Mouse (Mus musculus) ES-E14 (cell line): Measurements from ENCODE around the gene Oxnad1.
"Not testable (repeated sequence)": the region's sequence is repeated elsewhere in the genome, so short reads cannot be mapped to it uniquely, and the experiment has no call there.

Source experiments
- ZC3H11A ChIP-seq: IDR thresholded peaks from 2 replicates; pipeline ENCODE4 v1.6.1; 2012; ENCODE audit warnings: low read depth, mild to moderate bottlenecking, inconsistent platforms, low read length, borderline replicate concordance
- ZNF384 ChIP-seq: IDR thresholded peaks from 2 replicates; pipeline ENCODE4 v1.6.1; 2012; ENCODE audit warnings: low read depth, low read length, inconsistent platforms

- TF ChIP-seq ZNF384, ZC3H11A: not testable (repeated sequence)
Measured at GRCm38 (mm10) chr14:32125256-32125655, 40.1 kb downstream of the Oxnad1 start.
